Mouse (Mus musculus) brain, adult 10 weeks (tissue): Measurements from ENCODE around the gene Ska2. TPM values are rescaled to one million over a fixed set of nuclear protein-coding genes. Genes with fewer than 3 reads are reported as not detected.

Experiments
- polyA plus RNA-seq: library from polyadenylated mRNA; stranded (reverse); fragments of 350-450 nt; fragmentation: Illumina TruSeq; extraction: RNeasy Lipid Tissue Mini Kit (QIAGEN cat#74804); gene quantifications from one replicate; pipeline ENCODE4 v1.2.3, GENCODE M21; 2015; ENCODE audit warnings: low read depth, low replicate concordance

The Ska2 gene
- polyA plus RNA-seq = 18.7 TPM

DNA sequence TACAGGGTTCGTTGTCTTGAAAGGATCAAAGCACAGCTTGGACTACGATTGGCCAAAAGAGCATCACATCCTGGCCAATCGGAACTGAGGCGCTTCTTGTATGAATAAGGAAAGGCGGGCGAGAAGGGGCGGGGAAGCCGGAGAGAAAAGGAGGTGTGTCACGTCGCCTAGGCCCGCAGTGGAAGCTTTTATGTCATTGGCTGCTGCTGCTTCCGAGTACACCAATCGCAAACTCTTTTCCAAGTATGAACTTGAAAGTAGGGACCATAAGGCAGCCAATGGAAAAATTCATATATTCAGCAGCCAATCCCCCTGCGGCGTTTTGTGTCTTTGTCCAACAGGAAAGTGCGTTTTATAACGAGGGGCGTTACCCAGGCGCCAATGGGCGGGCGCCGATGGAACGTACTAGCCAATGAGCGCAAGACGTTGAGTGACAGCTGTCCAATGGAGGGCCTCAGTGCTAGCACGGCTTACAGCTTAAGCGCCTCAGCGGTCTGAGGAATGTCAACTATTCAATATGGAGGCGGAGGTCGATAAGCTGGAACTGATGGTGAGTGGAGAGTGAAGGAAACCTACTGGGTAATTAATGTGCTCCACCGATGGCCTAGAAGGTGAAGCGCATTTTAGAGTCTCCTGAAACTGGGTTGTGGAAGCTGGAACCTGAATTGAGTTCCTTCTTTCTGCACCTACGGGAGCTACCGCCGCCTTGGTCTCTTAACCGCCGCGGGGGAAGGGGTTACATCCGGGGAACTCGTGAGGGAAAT is at the start of gene Ska2:
TSS of gene Ska2 (plus strand) at position 480 of the 764 bp plus-strand sequence.

GRCm38 (mm10) chr11:87073866-87074440 is 35.1 kb upstream of the Ska2 start, which contains the start of gene Gdpd1:
TSS of gene Gdpd1 (minus strand) at chr11:87074062.

GRCm38 (mm10) chr11:87086290-87086984 is 22.6 kb upstream of the Ska2 start, which contains the start of gene Smg8:
TSS of gene Smg8 (minus strand) at chr11:87086774.

GRCm38 (mm10) chr11:87108409-87108754 is 652 bp upstream of the Ska2 start, which contains the start of gene Prr11:
TSS of gene Prr11 (minus strand) at chr11:87108708.

DNA sequence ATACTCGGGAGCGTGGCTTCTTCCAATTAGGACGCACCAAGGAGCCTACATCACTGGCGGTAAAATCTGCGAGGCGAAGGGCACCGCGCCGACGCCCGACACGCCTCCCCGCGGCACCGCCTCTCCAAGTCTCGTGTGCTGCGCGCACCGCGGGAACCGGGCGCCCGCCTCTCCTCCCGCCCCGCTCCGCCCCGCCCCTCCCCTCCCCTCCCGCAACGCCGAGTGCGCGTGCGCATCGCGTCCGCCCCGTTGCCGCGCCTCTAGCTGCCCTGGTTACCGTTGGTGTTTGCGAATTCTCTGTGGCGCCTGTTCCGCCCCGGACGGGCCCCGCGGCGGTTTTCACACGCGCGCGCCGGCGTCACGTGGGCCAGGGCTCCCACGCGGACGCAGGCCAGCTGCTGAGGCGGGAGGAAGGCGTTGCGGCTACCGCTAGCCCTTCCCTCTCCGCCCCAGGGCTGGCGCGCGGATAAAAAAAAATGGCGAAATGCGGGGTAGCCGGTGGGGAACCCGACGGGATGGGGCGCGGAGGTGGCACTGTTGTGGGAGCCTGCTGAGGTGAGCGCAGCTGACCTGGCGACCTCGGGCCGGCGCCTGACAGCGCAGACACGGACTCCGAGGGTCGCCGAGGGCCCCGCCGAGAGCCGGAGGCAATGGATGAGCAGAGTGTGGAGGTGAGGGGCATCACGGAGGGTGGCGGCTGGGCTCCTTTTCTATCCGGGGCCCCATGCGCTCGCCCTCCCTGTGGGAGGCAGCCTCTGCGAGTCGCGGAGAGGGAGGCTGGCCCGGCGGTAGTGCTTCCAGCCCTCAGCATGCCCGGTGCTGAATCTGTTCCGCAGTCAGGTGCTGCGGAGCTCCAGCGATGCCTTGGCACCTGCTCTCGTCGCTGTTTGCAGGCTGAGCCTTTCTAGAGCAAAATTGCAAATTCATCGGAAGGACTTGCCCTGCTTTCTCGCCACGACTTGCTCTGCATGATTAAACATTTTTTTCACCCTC is 18.1 kb downstream of the Ska2 start, which contains the start of gene Trim37:
TSS of gene Trim37 (plus strand) at position 254 of the 993 bp plus-strand sequence.

Other genes with a start within 250 kb of the Ska2 start
- 26.3 TPM for gene Ypel2, start 115.5 kb upstream of the Ska2 start, polyA plus RNA-seq
- gene Gdpd1, start 35.2 kb upstream of the Ska2 start, polyA plus RNA-seq = 55.6 TPM
- 12.8 TPM for gene Smg8, start 22.5 kb upstream of the Ska2 start, polyA plus RNA-seq
- 0.40 TPM for gene Prr11, start 526 bp upstream of the Ska2 start, polyA plus RNA-seq
- 184 TPM for gene Trim37, start 17.8 kb downstream of the Ska2 start, polyA plus RNA-seq
- 90.0 TPM for gene Ppm1e, start 249.8 kb downstream of the Ska2 start, polyA plus RNA-seq